Mouse (Mus musculus): ENCODE measurements around the gene Lamtor4. TPM values are rescaled to one million over a fixed set of nuclear protein-coding genes. Genes with fewer than 3 reads are reported as not detected.

The Lamtor4 gene
- polyA plus RNA-seq, 1 experiment from 2014 or later, result 44.2 TPM

DNA sequence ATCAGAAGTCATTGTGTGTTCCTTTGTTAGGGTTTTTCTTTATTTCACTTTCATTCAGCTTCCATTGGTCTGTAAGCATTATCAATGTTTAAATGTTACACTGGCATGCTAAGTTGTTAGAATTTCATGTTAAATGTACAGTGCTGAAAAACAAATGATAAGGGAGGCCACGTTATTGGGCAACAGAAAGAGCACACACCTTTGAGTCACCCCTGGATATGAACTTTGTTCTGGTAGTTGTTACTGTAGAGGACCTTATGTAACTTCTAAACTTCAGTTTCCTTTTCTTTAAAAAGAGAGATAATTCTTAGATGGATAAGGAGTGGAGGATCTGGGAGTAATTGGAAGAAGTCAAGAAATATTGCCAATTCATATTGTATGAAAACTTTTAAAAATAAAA, 36.4 kb downstream of the Lamtor4 start:
- H3K4me2 ChIP-seq, result no peak overlapping the region
- 67% methylated on average over 1 of the region's 1 CpGs for WGBS
- H3K27ac ChIP-seq (ENCODE audit: low read depth), result no peak overlapping the region
- no peaks in the 10 kb centered on the region for H3K4me1 ChIP-seq (ENCODE audit: insufficient read depth)
- DNase-seq, result no peak
- ATAC-seq (ENCODE audit: insufficient read depth), result no peak
- TF ChIP-seq CTCF (IDR thresholded peaks at IDR 0.05; ENCODE audit: low read depth), result no peak
- no peaks in the 10 kb centered on the region for H3K9me3 ChIP-seq (ENCODE audit: low read depth, low read length)
- H3K27me3 ChIP-seq (ENCODE audit: insufficient read depth, low read length), result no peaks in the 10 kb centered on the region
- no peak overlapping the region for H3K4me3 ChIP-seq (ENCODE audit: low read depth, low read length)
- no peaks in the 10 kb centered on the region for H3K36me3 ChIP-seq (ENCODE audit: insufficient read depth)
- no peak overlapping the region for H3K9ac ChIP-seq

DNA sequence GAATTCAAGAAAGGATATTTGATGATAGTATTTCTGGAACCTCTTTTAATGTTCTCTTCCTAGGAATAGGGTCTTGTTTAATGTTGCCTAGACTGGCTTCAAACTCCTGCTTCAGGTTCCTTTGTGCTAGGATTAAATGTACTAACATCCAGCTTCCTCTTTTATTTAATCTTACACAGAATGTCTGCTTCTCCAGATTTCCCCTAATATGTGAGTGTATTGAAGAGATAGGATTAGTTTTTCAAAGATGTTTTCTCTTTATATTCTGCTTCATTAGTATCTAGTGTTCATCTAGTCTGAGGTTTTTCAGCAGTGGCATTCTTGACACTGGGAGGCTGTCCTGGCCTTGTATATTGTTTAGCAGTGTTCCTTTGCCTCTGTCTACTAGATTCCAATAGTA, 38.9 kb downstream of the Lamtor4 start:
- Histone ChIP-seq H3K4me1 (ENCODE audit: insufficient read depth) (no peaks in the 10 kb centered on the region), H3K36me3 (ENCODE audit: insufficient read depth) (no peaks in the 10 kb centered on the region), H3K9ac (no peak overlapping the region), H3K4me3 (ENCODE audit: low read depth, low read length) (no peak overlapping the region), H3K27me3 (ENCODE audit: insufficient read depth, low read length) (no peaks in the 10 kb centered on the region), H3K27ac (ENCODE audit: low read depth) (no peak overlapping the region), H3K4me2 (no peak overlapping the region), H3K9me3 (ENCODE audit: low read depth, low read length) (no peaks in the 10 kb centered on the region)
- no peak for ATAC-seq (ENCODE audit: insufficient read depth)
- TF ChIP-seq CTCF (IDR thresholded peaks at IDR 0.05; ENCODE audit: low read depth), result no peak
- DNase-seq, result no peak

DNA sequence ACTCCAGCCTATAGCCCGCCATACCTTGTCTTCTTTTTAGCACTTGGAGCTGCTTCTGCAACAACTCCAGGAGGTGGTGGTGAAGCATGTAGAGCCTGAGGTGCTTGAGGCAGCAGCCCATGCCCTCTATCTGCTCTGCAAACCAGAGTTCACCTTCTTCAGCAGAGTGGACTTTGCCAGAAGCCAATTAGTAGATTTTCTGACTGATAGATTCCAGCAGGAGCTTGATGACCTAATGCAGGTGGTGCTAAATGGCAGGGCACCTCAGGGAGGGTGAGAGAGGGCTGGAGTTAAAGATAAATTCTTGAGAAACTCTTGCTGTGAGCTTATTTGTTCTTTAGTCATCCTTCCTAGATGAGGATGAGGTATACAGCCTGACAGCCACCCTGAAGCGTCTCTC, 44.3 kb downstream of the Lamtor4 start:
- Histone ChIP-seq H3K4me1 (ENCODE audit: insufficient read depth) (no peaks in the 10 kb centered on the region), H3K27me3 (ENCODE audit: insufficient read depth, low read length) (no peaks in the 10 kb centered on the region), H3K9ac (no peak overlapping the region), H3K27ac (ENCODE audit: low read depth) (no peak overlapping the region), H3K9me3 (ENCODE audit: low read depth, low read length) (no peaks in the 10 kb centered on the region), H3K36me3 (ENCODE audit: insufficient read depth) (no peaks in the 10 kb centered on the region), H3K4me2 (no peak overlapping the region), H3K4me3 (ENCODE audit: low read depth, low read length) (no peak overlapping the region)
- 81% methylated on average over 2 of the region's 2 CpGs for WGBS
- no peak for DNase-seq
- TF ChIP-seq CTCF (IDR thresholded peaks at IDR 0.05; ENCODE audit: low read depth), result no peak
- no peak for ATAC-seq (ENCODE audit: insufficient read depth)

Other genes starting within 250 kb of the Lamtor4 start
- gene Smok3a, start 234.2 kb upstream of the Lamtor4 start, polyA plus RNA-seq (2014; fragmentation: Nextera tagmentation; extraction: Ambion mirVana), result not detected in 2 replicates
- gene Smok3b, start 234.1 kb upstream of the Lamtor4 start, polyA plus RNA-seq (2014; fragmentation: Nextera tagmentation; extraction: Ambion mirVana), result not detected in 2 replicates
- not detected in 2 replicates for gene Smok3c, start 202.3 kb upstream of the Lamtor4 start, polyA plus RNA-seq (2014; fragmentation: Nextera tagmentation; extraction: Ambion mirVana)
- 24.5 and 27.2 TPM in 2 replicates for gene Zkscan1, start 170.4 kb upstream of the Lamtor4 start, polyA plus RNA-seq (2014; fragmentation: Nextera tagmentation; extraction: Ambion mirVana)
- gene Zscan21, start 138.6 kb upstream of the Lamtor4 start, polyA plus RNA-seq (2014; fragmentation: Nextera tagmentation; extraction: Ambion mirVana), result 63.0 and 64.9 TPM in 2 replicates
- 16.6 and 18.1 TPM in 2 replicates for gene Zfp113, start 99.7 kb upstream of the Lamtor4 start, polyA plus RNA-seq (2014; fragmentation: Nextera tagmentation; extraction: Ambion mirVana)
- gene Cops6, start 94.4 kb upstream of the Lamtor4 start, polyA plus RNA-seq (2014; fragmentation: Nextera tagmentation; extraction: Ambion mirVana), result 256 and 259 TPM in 2 replicates
- 19.2 and 20.6 TPM in 2 replicates for gene Ap4m1, start 83.5 kb upstream of the Lamtor4 start, polyA plus RNA-seq (2014; fragmentation: Nextera tagmentation; extraction: Ambion mirVana)
- 225 and 233 TPM in 2 replicates for gene Mcm7, start 83.1 kb upstream of the Lamtor4 start, polyA plus RNA-seq (2014; fragmentation: Nextera tagmentation; extraction: Ambion mirVana)
- gene Taf6, start 68.0 kb upstream of the Lamtor4 start, polyA plus RNA-seq (2014; fragmentation: Nextera tagmentation; extraction: Ambion mirVana), result 95.6 and 97.6 TPM in 2 replicates
- 55.5 and 59.0 TPM in 2 replicates for gene Cnpy4, start 68.0 kb upstream of the Lamtor4 start, polyA plus RNA-seq (2014; fragmentation: Nextera tagmentation; extraction: Ambion mirVana)
- 7.3 and 7.9 TPM in 2 replicates for gene Mblac1, start 61.2 kb upstream of the Lamtor4 start, polyA plus RNA-seq (2014; fragmentation: Nextera tagmentation; extraction: Ambion mirVana)
- not detected in 2 replicates for gene Nxpe5, start 29.6 kb upstream of the Lamtor4 start, polyA plus RNA-seq (2014; fragmentation: Nextera tagmentation; extraction: Ambion mirVana)
- gene BC037034, start 8.6 kb downstream of the Lamtor4 start, polyA plus RNA-seq (2014; fragmentation: Nextera tagmentation; extraction: Ambion mirVana), result 5.5 and 6.6 TPM in 2 replicates
- gene Gal3st4, start 17.4 kb downstream of the Lamtor4 start, polyA plus RNA-seq (2014; fragmentation: Nextera tagmentation; extraction: Ambion mirVana), result 0.78 and 1.6 TPM in 2 replicates
- gene Gm43720, start 24.5 kb downstream of the Lamtor4 start, polyA plus RNA-seq (2014; fragmentation: Nextera tagmentation; extraction: Ambion mirVana), result 0.12 TPM in 1 of 2 replicates, not detected in the other
- gene Gpc2, start 24.5 kb downstream of the Lamtor4 start, polyA plus RNA-seq (2014; fragmentation: Nextera tagmentation; extraction: Ambion mirVana), result 4.3 and 4.7 TPM in 2 replicates
- 4.3 and 6.3 TPM in 2 replicates for gene Stag3, start 24.8 kb downstream of the Lamtor4 start, polyA plus RNA-seq (2014; fragmentation: Nextera tagmentation; extraction: Ambion mirVana)
- gene Pvrig, start 86.5 kb downstream of the Lamtor4 start, polyA plus RNA-seq (2014; fragmentation: Nextera tagmentation; extraction: Ambion mirVana), result 0.17 TPM in 1 of 2 replicates, not detected in the other
- 35.5 and 41.9 TPM in 2 replicates for gene Zfp157, start 186.0 kb downstream of the Lamtor4 start, polyA plus RNA-seq (2014; fragmentation: Nextera tagmentation; extraction: Ambion mirVana)